Mouse (Mus musculus): ENCODE data around the gene Thap4.
"Not testable (repeated sequence)": the region's sequence is repeated elsewhere in the genome, so short reads cannot be mapped to it uniquely, and the experiment has no call there.

DNA sequence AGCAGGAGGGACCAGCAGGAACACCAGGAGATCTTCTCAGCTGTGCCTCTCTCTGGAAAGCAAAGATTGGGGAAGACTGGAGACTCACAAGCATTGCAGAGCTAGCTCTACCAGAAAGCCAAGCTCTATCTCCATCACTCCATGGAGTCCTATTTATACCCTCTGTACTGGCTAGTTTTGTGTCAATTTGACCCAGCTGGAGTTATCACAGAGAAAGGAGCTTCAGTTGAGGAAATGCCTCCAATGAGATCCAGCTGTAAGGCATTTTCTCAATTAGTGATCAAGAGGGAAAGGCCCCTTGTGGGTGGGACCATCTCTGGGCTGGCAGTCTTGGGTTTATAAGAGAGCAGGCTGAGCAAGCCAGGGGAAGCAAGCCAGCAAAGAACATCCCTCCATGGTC, 96.1 kb downstream of the Thap4 start, which contains the start of gene Stk25:
- TF ChIP-seq CTCF (IDR thresholded peaks at IDR 0.05; ENCODE audit: extremely low read depth, insufficient read depth, insufficient read length, insufficient replicate concordance); POLR2A (IDR thresholded peaks at IDR 0.05; ENCODE audit: low read depth, low read length): not testable (repeated sequence)

Measured in spleen, adult 2 months (tissue).